9 mouse cellular contexts compared by ENCODE assay signal in genomic region chr8:39695331-39695730, GRCm38 (mm10).
DNase-seq lines count a peak whose midpoint lies in the region; ATAC-seq and TF ChIP-seq lines count a peak whose summit lies in the region.
"Had no signal": no experiment of that assay in that cellular context is flagged by ENCODE, and none has a peak within 500 bp of the region (broad histone marks: within the 10 kb centered on the region; RNA-seq: fewer than 3 reads in every experiment).

No protein-coding gene starts in this region.

- ATAC-seq in intestine, postnatal 0 days = no peak
- no peak for ATAC-seq in intestine, embryonic 15.5 days
- no peak for ATAC-seq in CD4-positive, CD25-positive, alpha-beta regulatory T cell, adult 4 months

- no peak overlapping the region for H3K27ac ChIP-seq in intestine, postnatal 0 days (ENCODE audit: low read depth, low read length)
- no peak overlapping the region for H3K27ac ChIP-seq in intestine, embryonic 15.5 days
- H3K27ac ChIP-seq: midbrain, embryonic 12.5 days had no signal

- no peaks in the 10 kb centered on the region for H3K27me3 ChIP-seq in intestine, postnatal 0 days (replicated peaks; ENCODE audit: control insufficient read depth, insufficient read depth, low read length)
- no peaks in the 10 kb centered on the region for H3K27me3 ChIP-seq in intestine, embryonic 15.5 days (replicated peaks)
- H3K27me3 ChIP-seq: midbrain, embryonic 12.5 days had no signal

- H3K36me3 ChIP-seq in intestine, postnatal 0 days (ENCODE audit: control insufficient read depth, insufficient read depth) = no peaks in the 10 kb centered on the region
- no peaks in the 10 kb centered on the region for H3K36me3 ChIP-seq in intestine, embryonic 15.5 days
- H3K36me3 ChIP-seq: midbrain, embryonic 12.5 days had no signal

- no peak overlapping the region for H3K4me2 ChIP-seq in intestine, postnatal 0 days (replicated peaks; ENCODE audit: low read depth)
- no peak overlapping the region for H3K4me2 ChIP-seq in intestine, embryonic 15.5 days (replicated peaks)
- H3K4me2 ChIP-seq: midbrain, embryonic 12.5 days had no signal

- 80% methylated on average over 3 of the region's 3 CpGs for WGBS in intestine, postnatal 0 days
- 87% methylated on average over 3 of the region's 3 CpGs for WGBS in intestine, embryonic 15.5 days

- DNase-seq in adrenal gland, postnatal 14 days = peak; percentile 5
- no peak for DNase-seq in adrenal gland, postnatal 4 days (ENCODE audit: low spot score in 2 of 2)
- peak; percentile 17 for DNase-seq in urinary bladder, postnatal 25 days (ENCODE audit: low spot score)
- no peak for DNase-seq in urinary bladder, adult 18-20 months (ENCODE audit: low spot score in 2 of 2)
- no peak for DNase-seq in cerebellum, adult 9-10 months

- H3K4me1 ChIP-seq in intestine, postnatal 0 days (replicated peaks; ENCODE audit: control insufficient read depth, insufficient read depth, low read length) = no peaks in the 10 kb centered on the region
- H3K4me1 ChIP-seq in intestine, embryonic 15.5 days (replicated peaks) = no peaks in the 10 kb centered on the region
- H3K4me1 ChIP-seq: midbrain, embryonic 12.5 days had no signal

- no peak overlapping the region for H3K4me3 ChIP-seq in intestine, postnatal 0 days (ENCODE audit: low read depth, low read length)
- no peak overlapping the region for H3K4me3 ChIP-seq in intestine, embryonic 15.5 days (replicated peaks)
- H3K4me3 ChIP-seq: midbrain, embryonic 12.5 days had no signal

- 0 out of 2 replicates have a peak, but pooled peaks cover 3% of the 10 kb centered on the region for H3K9me3 ChIP-seq in intestine, postnatal 0 days (ENCODE audit: control insufficient read depth)
- no peaks in the 10 kb centered on the region for H3K9me3 ChIP-seq in intestine, embryonic 15.5 days
- H3K9me3 ChIP-seq: midbrain, embryonic 12.5 days had no signal

- no peak overlapping the region for H3K9ac ChIP-seq in intestine, postnatal 0 days (ENCODE audit: low read depth, low read length)
- H3K9ac ChIP-seq in intestine, embryonic 15.5 days = no peak overlapping the region
- H3K9ac ChIP-seq: midbrain, embryonic 12.5 days had no signal

- TF ChIP-seq CTCF in intestine, postnatal 0 days (IDR thresholded peaks at IDR 0.05; ENCODE audit: low read depth) = peak; percentile 44

Comparison
In these comparisons a context has a peak if more than half of its experiments do, and no peak if none do; other contexts are left out.
1. DNase-seq: peak in adrenal gland, postnatal 14 days (single experiment) and urinary bladder, postnatal 25 days (single experiment); none in adrenal gland, postnatal 4 days (0 of 2), urinary bladder, adult 18-20 months (0 of 2) and cerebellum, adult 9-10 months (single experiment).